Mouse (Mus musculus) liver, embryonic 11.5 days (tissue): ENCODE measurements around the gene Syt13. TPM values are rescaled to one million over a fixed set of nuclear protein-coding genes. Genes with fewer than 3 reads are reported as not detected.

Experiments
- ATAC-seq: fragments of 200-750 bp; cut with Nextera tagmentation; replicated peaks from 2 replicates; pipeline ENCODE4 v1.8.0; 2017; ENCODE audit warnings: moderate number of reproducible peaks, mild to moderate bottlenecking, moderate TSS enrichment, moderate library complexity; ENCODE audit not compliant: low FRiP score
- DNase-seq: peaks from one replicate; pipeline ENCODE4 v3.0.0-alpha.2; 2017; ENCODE audit warnings: low spot score
- H3K27ac ChIP-seq: fragments of 300-500 bp; sonication (generic); 2 replicates; pipeline ENCODE4 v1.5.1; 2014; ENCODE audit warnings: mild to moderate bottlenecking, low read depth, low read length, control low read depth
- H3K27me3 ChIP-seq: fragments of 300-500 bp; sonication (generic); replicated peaks from 2 replicates; pipeline ENCODE4 v1.6.1; 2014; ENCODE audit warnings: low read length, mixed read lengths; ENCODE audit not compliant: control insufficient read depth, insufficient read depth
- H3K36me3 ChIP-seq: fragments of 300-500 bp; sonication (generic); 2 replicates; pipeline ENCODE4 v1.6.1; 2014; ENCODE audit warnings: mild to moderate bottlenecking, low read length, moderate library complexity, mixed read lengths; ENCODE audit not compliant: control insufficient read depth, insufficient read depth
- H3K4me1 ChIP-seq: fragments of 300-500 bp; sonication (generic); replicated peaks from 2 replicates; pipeline ENCODE4 v1.6.1; 2014; ENCODE audit warnings: low read length, mixed read lengths; ENCODE audit not compliant: control insufficient read depth, insufficient read depth
- H3K4me2 ChIP-seq: fragments of 300-500 bp; sonication (generic); 2 replicates; pipeline ENCODE4 v1.6.1; 2014; ENCODE audit warnings: mild to moderate bottlenecking, control low read depth, moderate library complexity
- H3K4me3 ChIP-seq: fragments of 300-500 bp; sonication (generic); 2 replicates; pipeline ENCODE4 v1.5.1; 2014; ENCODE audit warnings: low read depth, low read length, control low read depth
- H3K9ac ChIP-seq: fragments of 300-500 bp; sonication (generic); 2 replicates; pipeline ENCODE4 v1.6.1; 2014; ENCODE audit warnings: low read depth, low read length, control low read depth
- H3K9me3 ChIP-seq: fragments of 300-500 bp; sonication (generic); 2 replicates; pipeline ENCODE4 v1.6.1; 2016; ENCODE audit warnings: low read length, inconsistent platforms, mixed read lengths; ENCODE audit not compliant: control insufficient read depth
- WGBS: fragments of 180-500 bp; shearing (Covaris S2); extraction: QIAGEN DNeasy Blood & Tissue Kit; methylation state at CpG from one replicate; pipeline ENCODE4 v1.1.7; 2014; 5-methylcytosine and 5-hydroxymethylcytosine counted together
- polyA plus RNA-seq: library from polyadenylated mRNA; unstranded; fragments of >200 nt; fragmentation: Nextera tagmentation; extraction: Ambion mirVana; gene quantifications from 2 replicates; pipeline ENCODE4 v1.2.1, GENCODE M21; 2014

Syt13 gene
- polyA plus RNA-seq, 1 experiment from 2014 or later = 0.71 TPM

GRCm38 (mm10) chr2:92964345-92964744 is 49.4 kb downstream of the Syt13 start:
- H3K4me1 ChIP-seq = peaks cover 8% of the 10 kb centered on the region; the same call in 1 of the 2 replicates
- H3K27me3 ChIP-seq = no peaks in the 10 kb centered on the region
- H3K9me3 ChIP-seq = no peaks in the 10 kb centered on the region
- DNase-seq (no peak), ATAC-seq (no peak)
- no peaks in the 10 kb centered on the region for H3K36me3 ChIP-seq
- H3K4me3 ChIP-seq = no peak overlapping the region
- WGBS = 53% methylated on average over 1 of the region's 1 CpGs
- H3K27ac ChIP-seq = no peak overlapping the region
- H3K9ac ChIP-seq = no peak overlapping the region
- H3K4me2 ChIP-seq = no peak overlapping the region

GRCm38 (mm10) chr2:92966257-92966656 is 51.4 kb downstream of the Syt13 start:
- WGBS = 54% methylated on average over 8 of the region's 8 CpGs
- H3K4me2 ChIP-seq = no peak overlapping the region
- no peak overlapping the region for H3K9ac ChIP-seq
- H3K4me1 ChIP-seq = peaks cover 13% of the 10 kb centered on the region; the same call in 1 of the 2 replicates
- H3K9me3 ChIP-seq = no peaks in the 10 kb centered on the region
- no peak overlapping the region for H3K27ac ChIP-seq
- H3K36me3 ChIP-seq = no peaks in the 10 kb centered on the region
- H3K4me3 ChIP-seq = no peak overlapping the region
- ATAC-seq (peak; percentile 42; the same call in 1 of the 2 replicates), DNase-seq (no peak)
- no peaks in the 10 kb centered on the region for H3K27me3 ChIP-seq

GRCm38 (mm10) chr2:92967032-92967838 is 52.3 kb downstream of the Syt13 start:
- peaks cover 3% of the 10 kb centered on the region for H3K36me3 ChIP-seq
- no peak overlapping the region for H3K4me2 ChIP-seq
- no peak overlapping the region for H3K9ac ChIP-seq
- no peak overlapping the region for H3K4me3 ChIP-seq
- H3K27ac ChIP-seq = no peak overlapping the region
- no peaks in the 10 kb centered on the region for H3K9me3 ChIP-seq
- ATAC-seq = 0 out of 2 replicates have a peak, but pooled peaks have one; percentile 26
- no peaks in the 10 kb centered on the region for H3K27me3 ChIP-seq
- DNase-seq = no peak
- WGBS = 38% methylated on average over 10 of the region's 10 CpGs
- peaks cover 13% of the 10 kb centered on the region; the same call in 1 of the 2 replicates for H3K4me1 ChIP-seq

GRCm38 (mm10) chr2:92967839-92968166 is 52.9 kb downstream of the Syt13 start:
- Histone ChIP-seq H3K4me1 (peaks cover 13% of the 10 kb centered on the region; the same call in 1 of the 2 replicates), H3K4me3 (no peak overlapping the region), H3K27ac (no peak overlapping the region), H3K27me3 (no peaks in the 10 kb centered on the region), H3K4me2 (no peak overlapping the region), H3K9me3 (no peaks in the 10 kb centered on the region), H3K36me3 (peaks cover 8% of the 10 kb centered on the region), H3K9ac (no peak overlapping the region)
- ATAC-seq (no peak), DNase-seq (no peak)
- WGBS = 50% methylated on average over 4 of the region's 4 CpGs

- Histone ChIP-seq H3K36me3 (peaks cover 29% of the 10 kb centered on the region), H3K4me2 (no peak overlapping the region), H3K27ac (no peak overlapping the region), H3K4me1 (peaks cover 13% of the 10 kb centered on the region; the same call in 1 of the 2 replicates), H3K9me3 (no peaks in the 10 kb centered on the region), H3K9ac (no peak overlapping the region), H3K27me3 (no peaks in the 10 kb centered on the region), H3K4me3 (no peak overlapping the region)
- ATAC-seq (no peak), DNase-seq (no peak)
- 46% methylated on average over 9 of the region's 9 CpGs for WGBS
Observed at GRCm38 (mm10) chr2:92971069-92971468, 56.2 kb downstream of the Syt13 start.

- no peak overlapping the region for H3K4me3 ChIP-seq
- no peak overlapping the region for H3K9ac ChIP-seq
- DNase-seq = no peak
- H3K4me1 ChIP-seq = peaks cover 13% of the 10 kb centered on the region; the same call in 1 of the 2 replicates
- H3K9me3 ChIP-seq = no peaks in the 10 kb centered on the region
- ATAC-seq = no peak
- WGBS = 82% methylated on average over 8 of the region's 8 CpGs
- H3K27ac ChIP-seq = no peak overlapping the region
- H3K36me3 ChIP-seq = peaks cover 29% of the 10 kb centered on the region
- H3K4me2 ChIP-seq = no peak overlapping the region
- no peaks in the 10 kb centered on the region for H3K27me3 ChIP-seq
Observed at GRCm38 (mm10) chr2:92971536-92971935, 56.6 kb downstream of the Syt13 start.

- H3K4me1 ChIP-seq = peaks cover 12% of the 10 kb centered on the region; the same call in 1 of the 2 replicates
- H3K4me3 ChIP-seq = no peak overlapping the region
- 91% methylated on average over 17 of the region's 17 CpGs for WGBS
- no peaks in the 10 kb centered on the region for H3K9me3 ChIP-seq
- H3K4me2 ChIP-seq = no peak overlapping the region
- peaks cover 29% of the 10 kb centered on the region for H3K36me3 ChIP-seq
- no peaks in the 10 kb centered on the region for H3K27me3 ChIP-seq
- ATAC-seq = no peak
- no peak for DNase-seq
- H3K27ac ChIP-seq = no peak overlapping the region
- no peak overlapping the region for H3K9ac ChIP-seq
Observed at GRCm38 (mm10) chr2:92972071-92972470, 57.2 kb downstream of the Syt13 start.

GRCm38 (mm10) chr2:92973646-92974045 is 58.7 kb downstream of the Syt13 start:
- no peak for ATAC-seq

More at GRCm38 (mm10) chr2:92973646-92974045, 58.7 kb downstream of the Syt13 start:
- H3K4me3 ChIP-seq = no peak overlapping the region
- 94% methylated on average over 20 of the region's 20 CpGs for WGBS
- peaks cover 4% of the 10 kb centered on the region; the same call in 1 of the 2 replicates for H3K4me1 ChIP-seq
- H3K9me3 ChIP-seq = no peaks in the 10 kb centered on the region
- H3K9ac ChIP-seq = no peak overlapping the region
- H3K4me2 ChIP-seq = no peak overlapping the region
- no peak overlapping the region for H3K27ac ChIP-seq
- H3K27me3 ChIP-seq = no peaks in the 10 kb centered on the region
- DNase-seq = no peak
- peaks cover 29% of the 10 kb centered on the region for H3K36me3 ChIP-seq
